In the genomic region with DNA sequence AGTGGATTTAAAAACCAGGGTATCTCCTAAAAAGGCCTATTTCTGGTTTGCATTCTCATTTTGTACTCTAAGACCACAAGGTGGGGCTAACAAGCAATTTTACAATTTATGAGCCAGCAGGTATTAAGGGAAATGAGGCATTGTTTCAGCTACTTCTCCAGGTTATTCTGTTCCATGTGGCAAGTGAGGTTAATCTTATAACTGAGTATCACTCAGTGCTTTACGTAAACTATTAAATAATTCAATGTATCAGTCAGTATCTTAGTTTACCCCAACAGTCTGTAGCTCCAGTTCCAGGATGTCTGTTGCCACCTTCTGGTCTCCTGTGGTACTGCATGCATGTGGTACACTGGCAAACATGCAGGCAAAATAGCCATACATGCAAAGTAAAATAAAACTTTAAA, we compare ENCODE assay signal across 13 mouse cellular contexts. TPM values are rescaled to one million over a fixed set of nuclear protein-coding genes. Genes with fewer than 3 reads are reported as not detected.
DNase-seq lines count a peak whose midpoint lies in the region; ATAC-seq lines count a peak whose summit lies in the region.
"Not testable (repeated sequence)": the region's sequence is repeated elsewhere in the genome, so short reads cannot be mapped to it uniquely, and the experiment has no call there.
"Had no signal": no experiment of that assay in that cellular context is flagged by ENCODE, and none has a peak within 500 bp of the region (broad histone marks: within the 10 kb centered on the region; RNA-seq: fewer than 3 reads in every experiment).

No protein-coding gene starts in this region.

- not testable (repeated sequence) for H3K27me3 ChIP-seq in intestine, embryonic 14.5 days (replicated peaks; ENCODE audit: control insufficient read depth, insufficient read depth, low read length)

- H3K4me1 ChIP-seq in intestine, embryonic 14.5 days (replicated peaks; ENCODE audit: control insufficient read depth, insufficient read depth, low read length), result not testable (repeated sequence)

- H3K4me2 ChIP-seq in intestine, embryonic 14.5 days (ENCODE audit: low read length), result not testable (repeated sequence)

- peak; percentile 62 for DNase-seq in A20 (ENCODE audit: low read depth, low spot score)
- DNase-seq in adrenal gland, adult (ENCODE audit: inconsistent age in 2 of 2, low spot score in 1 of 2), result peak; percentile 11 to 79
- DNase-seq in cerebellum, postnatal 25 days, result peak; percentile 14 to 44
- peak; percentile 27 for DNase-seq in gastrocnemius, adult 18-20 months (ENCODE audit: low spot score)
- DNase-seq in intestine, embryonic 14.5 days (ENCODE audit: low spot score), result peak; percentile 62
- DNase-seq in left cerebral cortex, adult 11 months (ENCODE audit: low spot score), result peak; percentile 10
- DNase-seq in right cerebral cortex, postnatal 14 days, result peak; percentile 11

- not testable (repeated sequence) for H3K9me3 ChIP-seq in intestine, embryonic 14.5 days (ENCODE audit: control insufficient read depth, low read length)

- H3K36me3 ChIP-seq in intestine, embryonic 14.5 days (ENCODE audit: control insufficient read depth, insufficient read depth, low read length), result not testable (repeated sequence)

- WGBS in intestine, embryonic 14.5 days, result 47% methylated on average over 1 of the region's 1 CpGs

- H3K9ac ChIP-seq in intestine, embryonic 14.5 days (ENCODE audit: low read length), result not testable (repeated sequence)

- not testable (repeated sequence) for ATAC-seq in intestine, embryonic 14.5 days (replicated peaks; ENCODE audit: low FRiP score, low TSS enrichment, low read depth)
- peak; percentile 81 for ATAC-seq in megakaryocyte, adult 5-6 weeks (ENCODE audit: poor library complexity, severe bottlenecking)

- H3K4me3 ChIP-seq in intestine, embryonic 14.5 days (ENCODE audit: low read depth, low read length), result not testable (repeated sequence)

- not testable (repeated sequence) for H3K27ac ChIP-seq in intestine, embryonic 14.5 days (ENCODE audit: low read depth)

RNA-seq across cellular contexts. Expression of gene H2-M10.5, which starts 13.8 kb away (rescaled TPM):
- total RNA-seq in gastrocnemius, adult 18-20 months (2021), result not detected
- polyA plus RNA-seq in intestine, embryonic 14.5 days (2014; fragmentation: Nextera tagmentation; extraction: Ambion mirVana), result not detected in 2 replicates
- not detected in 2 replicates for total RNA-seq in megakaryocyte, adult 5-6 weeks (2015)
- total RNA-seq in megakaryocyte, adult 5-6 weeks (2017), result not detected in 2 replicates
- polyA plus RNA-seq: erythroblast, embryonic 14.5 days; heart, embryonic 12.5 days; limb, embryonic 13.5 days; neural tube, embryonic 12.5 days; stomach, embryonic 14.5 days had no signal

RNA-seq across cellular contexts. Expression of gene H2-M10.6, which starts 25.5 kb away (rescaled TPM):
- not detected for total RNA-seq in gastrocnemius, adult 18-20 months (2021)
- not detected in 2 replicates for polyA plus RNA-seq in intestine, embryonic 14.5 days (2014; fragmentation: Nextera tagmentation; extraction: Ambion mirVana)
- total RNA-seq in megakaryocyte, adult 5-6 weeks (2015), result not detected in 2 replicates
- total RNA-seq in megakaryocyte, adult 5-6 weeks (2017), result not detected in 2 replicates
- polyA plus RNA-seq: erythroblast, embryonic 14.5 days; heart, embryonic 12.5 days; limb, embryonic 13.5 days; neural tube, embryonic 12.5 days; stomach, embryonic 14.5 days had no signal

RNA-seq across cellular contexts. Expression of gene Trim26, which starts 50.4 kb away (rescaled TPM):
- 10 to 100 TPM; 18.4 to 18.7 TPM for total RNA-seq in gastrocnemius, adult 18-20 months (2021)
- 40.0 and 41.9 TPM in 2 replicates for polyA plus RNA-seq in intestine, embryonic 14.5 days (2014; fragmentation: Nextera tagmentation; extraction: Ambion mirVana)
- total RNA-seq in megakaryocyte, adult 5-6 weeks (2015), result 27.4 and 29.0 TPM in 2 replicates
- 19.6 and 24.9 TPM in 2 replicates for total RNA-seq in megakaryocyte, adult 5-6 weeks (2017)

Comparison
In these comparisons a context has a peak if more than half of its experiments do, and no peak if none do; other contexts are left out.
1. DNase-seq: peak in every context shown above with its lines; median percentile 62 in A20; 62 in intestine, embryonic 14.5 days; 45 in adrenal gland, adult; 29 in cerebellum, postnatal 25 days; 27 in gastrocnemius, adult 18-20 months; 11 in right cerebral cortex, postnatal 14 days; 10 in left cerebral cortex, adult 11 months.